In the genomic region with DNA sequence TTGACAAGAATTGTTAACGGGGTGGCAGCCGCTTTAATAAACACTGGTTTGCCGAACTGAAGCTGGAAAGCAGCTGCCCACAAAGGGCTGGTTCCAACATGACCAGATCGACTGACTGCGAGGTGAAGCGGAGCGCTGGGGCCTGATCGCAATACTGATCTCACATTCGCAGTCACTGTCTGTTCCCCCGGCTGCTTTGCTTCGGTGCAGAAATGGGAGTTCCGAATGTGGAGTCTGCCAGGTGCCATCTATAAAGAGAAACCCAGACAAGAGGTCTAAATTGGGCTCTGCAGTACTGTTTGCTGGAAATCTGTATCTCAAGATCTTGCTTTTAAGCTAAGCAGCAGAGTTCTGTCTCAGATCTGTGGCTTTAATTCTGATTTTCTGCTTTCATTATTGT, we compare ENCODE assay signal across 10 mouse cellular contexts.
DNase-seq lines count a peak whose midpoint lies in the region; ATAC-seq lines count a peak whose summit lies in the region.
"Had no signal": no experiment of that assay in that cellular context is flagged by ENCODE, and none has a peak within 500 bp of the region (broad histone marks: within the 10 kb centered on the region; RNA-seq: fewer than 3 reads in every experiment).

No protein-coding gene starts in this region.

- H3K27ac ChIP-seq in limb, embryonic 13.5 days, result no peak overlapping the region
- no peak overlapping the region for H3K27ac ChIP-seq in limb, embryonic 10.5 days

- peaks cover 5% of the 10 kb centered on the region for H3K4me1 ChIP-seq in limb, embryonic 13.5 days
- H3K4me1 ChIP-seq in limb, embryonic 10.5 days, result no peaks in the 10 kb centered on the region; the same call in 1 of the 2 replicates

- no peak for DNase-seq in limb, embryonic 10.5 days (ENCODE audit: low spot score)
- peak; percentile 42 to 72 for DNase-seq in frontal cortex, adult 2 months (ENCODE audit: extremely low spot score in 1 of 2, low spot score in 1 of 2)
- peak; percentile 25 to 44 for DNase-seq in layer of hippocampus, postnatal 25 days (ENCODE audit: extremely low spot score in 1 of 2, low spot score in 1 of 2)
- peak; percentile 77 to 86 for DNase-seq in right cerebral cortex, postnatal 10 days (ENCODE audit: low spot score in 2 of 2)
- no peak for DNase-seq in embryo, embryonic 11 days
- no peak for DNase-seq in adrenal gland, postnatal 4 days (ENCODE audit: low spot score in 2 of 2)
- DNase-seq: thymus, adult 2 months had no signal

- peak overlapping the region; percentile 21 for H3K4me2 ChIP-seq in limb, embryonic 13.5 days (replicated peaks)

- H3K36me3 ChIP-seq in limb, embryonic 13.5 days, result no peaks in the 10 kb centered on the region
- H3K36me3 ChIP-seq in limb, embryonic 10.5 days, result no peaks in the 10 kb centered on the region

- H3K4me3 ChIP-seq in limb, embryonic 13.5 days, result no peak overlapping the region
- H3K4me3 ChIP-seq in limb, embryonic 10.5 days, result no peak overlapping the region

- ATAC-seq in limb, embryonic 13.5 days (ENCODE audit: low FRiP score, low read depth), result no peak
- no peak for ATAC-seq in CD4-positive, CD25-positive, alpha-beta regulatory T cell, adult 4 months
- ATAC-seq: Patski had no signal

- no peaks in the 10 kb centered on the region for H3K9me3 ChIP-seq in limb, embryonic 13.5 days
- H3K9me3 ChIP-seq in limb, embryonic 10.5 days (replicated peaks), result no peaks in the 10 kb centered on the region

- 66% methylated on average over 12 of the region's 12 CpGs for WGBS in limb, embryonic 13.5 days
- WGBS in limb, embryonic 10.5 days, result 82% methylated on average over 12 of the region's 12 CpGs

- H3K27me3 ChIP-seq in limb, embryonic 13.5 days, result no peaks in the 10 kb centered on the region
- no peaks in the 10 kb centered on the region for H3K27me3 ChIP-seq in limb, embryonic 10.5 days (ENCODE audit: low read depth, poor library complexity, severe bottlenecking)

- no peak overlapping the region for H3K9ac ChIP-seq in limb, embryonic 13.5 days

Comparison
In these comparisons a context has a peak if more than half of its experiments do, and no peak if none do; other contexts are left out.
1. DNase-seq: peak in frontal cortex, adult 2 months (2 of 2), layer of hippocampus, postnatal 25 days (2 of 2) and right cerebral cortex, postnatal 10 days (2 of 2); none in limb, embryonic 10.5 days (single experiment), embryo, embryonic 11 days (single experiment) and adrenal gland, postnatal 4 days (0 of 2).